Mouse (Mus musculus) brain, embryonic 14.5 days (tissue): ENCODE data around the gene Tmem191c. TPM values are rescaled to one million over a fixed set of nuclear protein-coding genes. Genes with fewer than 3 reads are reported as not detected.
A peak's percentile ranks its signal among the peaks of the same experiment; 100 is the strongest.

ENCODE experiments used
- DNase-seq: peaks from one replicate; pipeline ENCODE4 v3.0.0-alpha.2; 2011; ENCODE audit warnings: low read depth
- CTCF ChIP-seq: fragments of 200-500 bp; IDR thresholded peaks from 2 replicates; pipeline ENCODE4 v1.5.1; 2012; ENCODE audit warnings: inconsistent platforms, mild to moderate bottlenecking, moderate library complexity, borderline replicate concordance; ENCODE audit not compliant: insufficient read depth, insufficient read length; ENCODE audit errors: extremely low read depth
- POLR2A ChIP-seq: fragments of 200-500 bp; IDR thresholded peaks from 2 replicates; pipeline ENCODE4 v1.6.1; 2012; ENCODE audit warnings: mild to moderate bottlenecking, inconsistent platforms, borderline replicate concordance; ENCODE audit not compliant: poor library complexity, insufficient read depth, insufficient read length, severe bottlenecking; ENCODE audit errors: extremely low read depth
- polyA plus RNA-seq: library from polyadenylated mRNA; depleted of rRNA; stranded (reverse); fragments of >200 nt; gene quantifications from 2 replicates; pipeline ENCODE4 v1.2.3, GENCODE M21; 2012

Tmem191c gene
- polyA plus RNA-seq, 1 experiment = 63.5 TPM

GRCm38 (mm10) chr16:17271856-17272255, 4.0 kb upstream of the Tmem191c start:
- no peak for TF ChIP-seq CTCF
- no peak for TF ChIP-seq POLR2A
- no peak for DNase-seq

- DNase-seq = peak; percentile 95
- TF ChIP-seq CTCF = peak; percentile 80
- TF ChIP-seq POLR2A = peak; percentile 27; the same call in 1 of the 2 replicates
These were observed 581 bp downstream of the Tmem191c start for GRCm38 (mm10) chr16:17276164-17277151.

GRCm38 (mm10) chr16:17277342-17278211, 1.7 kb downstream of the Tmem191c start:
- peak; percentile 70 for DNase-seq
- TF ChIP-seq POLR2A = no peak

- no peak for DNase-seq
- TF ChIP-seq POLR2A (no peak), CTCF (no peak)
These were observed 4.6 kb downstream of the Tmem191c start for GRCm38 (mm10) chr16:17280471-17280870.

GRCm38 (mm10) chr16:17283151-17283550, 7.3 kb downstream of the Tmem191c start:
- no peak for DNase-seq
- TF ChIP-seq POLR2A (no peak), CTCF (no peak)

- no peak for DNase-seq
- TF ChIP-seq CTCF (no peak), POLR2A (no peak)
These were observed 11.2 kb downstream of the Tmem191c start for GRCm38 (mm10) chr16:17287103-17287502.

- TF ChIP-seq CTCF (no peak), POLR2A (no peak)
- DNase-seq = no peak
These were observed 15.1 kb downstream of the Tmem191c start for GRCm38 (mm10) chr16:17291016-17291415.

- DNase-seq = peak; percentile 74
- TF ChIP-seq CTCF (peak; percentile 97), POLR2A (no peak)
These were observed 16.9 kb downstream of the Tmem191c start for GRCm38 (mm10) chr16:17292751-17293150.

GRCm38 (mm10) chr16:17300818-17301217, 24.9 kb downstream of the Tmem191c start:
- TF ChIP-seq POLR2A (no peak), CTCF (no peak)
- DNase-seq = no peak

- no peak for DNase-seq
- TF ChIP-seq POLR2A (no peak), CTCF (no peak)
These were observed 27.8 kb downstream of the Tmem191c start for GRCm38 (mm10) chr16:17303521-17304245.

- DNase-seq = no peak
- TF ChIP-seq CTCF = no peak
- no peak for TF ChIP-seq POLR2A
These were observed 31.6 kb downstream of the Tmem191c start for GRCm38 (mm10) chr16:17307461-17307860.

GRCm38 (mm10) chr16:17309036-17309435, 33.2 kb downstream of the Tmem191c start:
- TF ChIP-seq CTCF (no peak), POLR2A (no peak)
- no peak for DNase-seq
